Mouse (Mus musculus): ENCODE results near the gene Kif13a. TPM values are rescaled to one million over a fixed set of nuclear protein-coding genes. Genes with fewer than 3 reads are reported as not detected.

Gene Kif13a
- total RNA-seq (2014; rRNA removed) (21.6 and 48.7 TPM in 2 replicates), polyA plus RNA-seq (2015; fragmentation: Nextera tagmentation; extraction: Ambion mirVana) (11.6 and 13.3 TPM in 2 replicates)

- Histone ChIP-seq H3K9me3 (ENCODE audit: low read length) (no peaks in the 10 kb centered on the region), H3K36me3 (ENCODE audit: insufficient read depth, low read length) (no peaks in the 10 kb centered on the region), H3K9ac (replicated peaks; ENCODE audit: low read length) (peak within 1 kb of the TSS; percentile 77), H3K27ac (peak within 1 kb of the TSS; percentile 91), H3K27me3 (ENCODE audit: insufficient read depth, low read length) (no peaks in the 10 kb centered on the region), H3K4me1 (ENCODE audit: insufficient read depth, low read length) (peaks cover 7% of the 10 kb centered on the region; the same call in 1 of the 2 replicates), H3K4me2 (ENCODE audit: low read depth, low read length) (peak within 1 kb of the TSS; percentile 91), H3K4me3 (ENCODE audit: low read length) (peak within 1 kb of the TSS; percentile 82)
- peak; percentile 95 for DNase-seq (ENCODE audit: low spot score)
- TF ChIP-seq CTCF (IDR thresholded peaks at IDR 0.05; ENCODE audit: low read depth), result peak; percentile 44
- ATAC-seq, result peak; percentile 86
- WGBS, result 1% methylated on average over 60 of the region's 96 CpGs
These were observed at the start of gene Kif13a for GRCm38 (mm10) chr13:46929719-46930658. Gene Kif13a, minus strand, starts transcription at chr13:46929867.

- no peaks in the 10 kb centered on the region for H3K4me1 ChIP-seq (ENCODE audit: insufficient read depth, low read length)
- TF ChIP-seq CTCF (IDR thresholded peaks at IDR 0.05; ENCODE audit: low read depth), result peak; percentile 25
- no peak for ATAC-seq
These were observed 46.9 kb upstream of the Kif13a start for GRCm38 (mm10) chr13:46976532-46976931.

DNA sequence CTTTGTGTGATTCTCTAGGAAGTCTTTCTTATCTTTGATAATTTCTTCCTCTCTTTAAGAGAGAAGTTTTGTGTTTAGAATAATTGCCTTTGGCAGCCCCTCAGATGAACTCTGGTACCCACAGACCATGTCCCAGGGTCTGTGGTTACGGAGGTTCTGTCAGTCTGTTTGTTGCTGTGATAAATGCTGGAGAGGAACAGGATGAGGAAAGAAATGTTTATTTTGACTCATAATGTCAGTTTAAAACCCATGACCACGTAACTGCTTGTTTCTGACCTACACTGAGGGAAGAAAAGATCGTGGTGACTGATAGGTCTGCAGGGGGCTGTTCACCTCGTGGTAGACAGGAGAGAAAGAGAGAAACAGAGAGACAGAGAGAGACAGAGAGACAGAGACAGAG is 46.3 kb upstream of the Kif13a start:
- no peak for TF ChIP-seq CTCF (IDR thresholded peaks at IDR 0.05; ENCODE audit: low read depth)
- Histone ChIP-seq H3K4me3 (ENCODE audit: low read length) (no peak overlapping the region), H3K36me3 (ENCODE audit: insufficient read depth, low read length) (no peaks in the 10 kb centered on the region), H3K4me1 (ENCODE audit: insufficient read depth, low read length) (no peaks in the 10 kb centered on the region), H3K9me3 (ENCODE audit: low read length) (no peaks in the 10 kb centered on the region), H3K27ac (no peak overlapping the region), H3K27me3 (ENCODE audit: insufficient read depth, low read length) (no peaks in the 10 kb centered on the region), H3K9ac (replicated peaks; ENCODE audit: low read length) (no peak overlapping the region), H3K4me2 (ENCODE audit: low read depth, low read length) (peak overlapping the region; percentile 64)
- WGBS, result 31% methylated on average over 4 of the region's 4 CpGs
- ATAC-seq (no peak), DNase-seq (ENCODE audit: low spot score) (no peak)

More at GRCm38 (mm10) chr13:46976532-46976931, 46.9 kb upstream of the Kif13a start:
- Histone ChIP-seq H3K27ac (no peak overlapping the region), H3K36me3 (ENCODE audit: insufficient read depth, low read length) (no peaks in the 10 kb centered on the region), H3K9ac (replicated peaks; ENCODE audit: low read length) (no peak overlapping the region), H3K9me3 (ENCODE audit: low read length) (no peaks in the 10 kb centered on the region), H3K27me3 (ENCODE audit: insufficient read depth, low read length) (no peaks in the 10 kb centered on the region), H3K4me2 (ENCODE audit: low read depth, low read length) (no peak overlapping the region), H3K4me3 (ENCODE audit: low read length) (no peak overlapping the region)
- WGBS, result 94% methylated on average over 7 of the region's 7 CpGs
- no peak for DNase-seq (ENCODE audit: low spot score)

GRCm38 (mm10) chr13:46975031-46975551 is 45.4 kb upstream of the Kif13a start:
- no peak for TF ChIP-seq CTCF (IDR thresholded peaks at IDR 0.05; ENCODE audit: low read depth)
- Histone ChIP-seq H3K36me3 (ENCODE audit: insufficient read depth, low read length) (no peaks in the 10 kb centered on the region), H3K9ac (replicated peaks; ENCODE audit: low read length) (peak overlapping the region; percentile 21; the same call in 1 of the 2 replicates), H3K27me3 (ENCODE audit: insufficient read depth, low read length) (no peaks in the 10 kb centered on the region), H3K4me3 (ENCODE audit: low read length) (peak overlapping the region; percentile 32), H3K4me1 (ENCODE audit: insufficient read depth, low read length) (no peaks in the 10 kb centered on the region), H3K27ac (peak overlapping the region; percentile 46; the same call in 1 of the 2 replicates), H3K4me2 (ENCODE audit: low read depth, low read length) (peak overlapping the region; percentile 64), H3K9me3 (ENCODE audit: low read length) (no peaks in the 10 kb centered on the region)
- ATAC-seq (peak; percentile 96), DNase-seq (ENCODE audit: low spot score) (peak; percentile 77)
- WGBS, result 12% methylated on average over 14 of the region's 14 CpGs

DNA sequence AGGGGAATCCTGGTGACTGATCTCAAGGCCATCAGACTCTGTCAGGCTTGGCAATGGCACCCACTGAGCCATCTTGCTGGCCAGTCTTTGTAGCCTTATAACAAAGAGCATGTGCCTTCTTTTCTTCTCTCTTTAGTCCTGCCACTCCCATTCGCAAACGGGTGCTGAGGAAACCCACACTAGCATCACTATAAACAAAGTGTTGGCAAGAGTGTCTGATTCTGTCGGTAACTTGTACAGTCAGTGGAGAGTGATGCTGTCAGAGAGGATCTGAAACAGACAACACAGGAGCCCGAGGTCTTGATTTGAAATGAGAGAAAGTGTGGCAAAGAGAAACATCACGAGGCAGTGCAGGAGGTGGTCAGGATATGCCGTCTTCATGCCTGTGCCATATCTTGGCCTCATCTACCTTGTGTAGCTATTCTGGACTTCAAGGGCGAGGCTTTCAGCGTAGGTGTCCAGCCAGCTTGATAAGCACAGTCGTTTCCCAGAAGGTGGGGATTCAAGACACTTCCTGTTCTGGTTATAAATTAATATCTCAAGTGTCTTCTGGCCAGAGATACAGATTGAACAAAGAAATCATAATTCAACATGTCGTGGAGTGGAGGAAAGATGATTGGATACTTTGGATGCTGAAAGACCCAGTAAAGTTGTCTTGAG is 40.7 kb upstream of the Kif13a start:
- ATAC-seq (no peak), DNase-seq (ENCODE audit: low spot score) (no peak)
- Histone ChIP-seq H3K27ac (no peak overlapping the region), H3K4me3 (ENCODE audit: low read length) (no peak overlapping the region), H3K27me3 (ENCODE audit: insufficient read depth, low read length) (no peaks in the 10 kb centered on the region), H3K9ac (replicated peaks; ENCODE audit: low read length) (no peak overlapping the region), H3K36me3 (ENCODE audit: insufficient read depth, low read length) (no peaks in the 10 kb centered on the region), H3K4me2 (ENCODE audit: low read depth, low read length) (no peak overlapping the region), H3K9me3 (ENCODE audit: low read length) (no peaks in the 10 kb centered on the region), H3K4me1 (ENCODE audit: insufficient read depth, low read length) (no peaks in the 10 kb centered on the region)
- TF ChIP-seq CTCF (IDR thresholded peaks at IDR 0.05; ENCODE audit: low read depth), result no peak
- WGBS, result 76% methylated on average over 10 of the region's 10 CpGs

DNA sequence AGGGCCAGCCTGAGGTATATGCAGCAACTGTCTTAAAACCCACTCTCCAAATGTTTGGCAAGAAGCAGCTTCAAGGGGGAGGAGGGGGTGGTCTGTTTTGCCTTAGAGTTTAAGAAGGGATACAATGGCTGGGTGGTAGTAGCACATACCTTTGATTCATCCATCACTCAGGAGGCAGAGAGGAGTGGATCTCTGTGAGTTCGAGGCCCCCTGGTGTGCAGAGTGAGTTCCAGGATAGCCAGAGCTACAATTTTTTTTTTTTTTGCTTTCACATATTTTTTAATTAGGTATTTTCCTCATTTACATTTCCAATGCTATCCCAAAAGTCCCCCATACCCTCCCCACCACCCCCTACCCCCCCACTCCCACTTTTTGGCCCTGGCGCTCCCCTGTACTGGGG is 39.0 kb upstream of the Kif13a start:
- Histone ChIP-seq H3K9me3 (ENCODE audit: low read length) (no peaks in the 10 kb centered on the region), H3K4me1 (ENCODE audit: insufficient read depth, low read length) (no peaks in the 10 kb centered on the region), H3K27me3 (ENCODE audit: insufficient read depth, low read length) (no peaks in the 10 kb centered on the region), H3K9ac (replicated peaks; ENCODE audit: low read length) (no peak overlapping the region), H3K4me3 (ENCODE audit: low read length) (no peak overlapping the region), H3K4me2 (ENCODE audit: low read depth, low read length) (no peak overlapping the region), H3K36me3 (ENCODE audit: insufficient read depth, low read length) (no peaks in the 10 kb centered on the region), H3K27ac (no peak overlapping the region)
- DNase-seq (ENCODE audit: low spot score) (no peak), ATAC-seq (no peak)
- TF ChIP-seq CTCF (IDR thresholded peaks at IDR 0.05; ENCODE audit: low read depth), result no peak
- WGBS, result 95% methylated on average over 2 of the region's 2 CpGs

Measured in hindbrain, postnatal 0 days (tissue).